Mouse (Mus musculus) hindbrain, embryonic 10.5 days (tissue): ENCODE data around the gene Lrrc4c. TPM values are rescaled to one million over a fixed set of nuclear protein-coding genes. Genes with fewer than 3 reads are reported as not detected.
A peak's percentile ranks its signal among the peaks of the same experiment; 100 is the strongest.

ENCODE experiments used
- DNase-seq: peaks from one replicate; pipeline ENCODE4 v3.0.0-alpha.2; 2017; ENCODE audit warnings: low spot score
- H3K27ac ChIP-seq: fragments of 300-500 bp; sonication (generic); 2 replicates; pipeline ENCODE4 v1.5.1; 2016; ENCODE audit warnings: mild to moderate bottlenecking, moderate library complexity
- H3K27me3 ChIP-seq: fragments of 300-500 bp; sonication (generic); 2 replicates; pipeline ENCODE4 v1.6.1; 2016; ENCODE audit warnings: mild to moderate bottlenecking; ENCODE audit not compliant: poor library complexity, insufficient read depth, severe bottlenecking
- H3K36me3 ChIP-seq: fragments of 300-500 bp; sonication (generic); 2 replicates; pipeline ENCODE4 v1.6.1; 2016; ENCODE audit warnings: mild to moderate bottlenecking, moderate library complexity
- H3K4me1 ChIP-seq: fragments of 300-500 bp; sonication (generic); replicated peaks from 2 replicates; pipeline ENCODE4 v1.6.1; 2016; ENCODE audit warnings: mild to moderate bottlenecking
- H3K4me3 ChIP-seq: fragments of 300-500 bp; sonication (generic); 2 replicates; pipeline ENCODE4 v1.5.1; 2016; ENCODE audit warnings: mild to moderate bottlenecking, moderate library complexity
- H3K9me3 ChIP-seq: fragments of 300-500 bp; sonication (generic); 2 replicates; pipeline ENCODE4 v1.6.1; 2016; ENCODE audit warnings: mild to moderate bottlenecking, moderate library complexity
- WGBS: fragments of 180-500 bp; shearing (Covaris S2); methylation state at CpG from one replicate; pipeline ENCODE4 v1.1.7; 2016; 5-methylcytosine and 5-hydroxymethylcytosine counted together
- polyA plus RNA-seq: library from polyadenylated mRNA; unstranded; fragments of >200 nt; fragmentation: Nextera tagmentation; extraction: Ambion mirVana; gene quantifications from 2 replicates; pipeline ENCODE4 v1.2.1, GENCODE M21; 2016

The Lrrc4c gene
- polyA plus RNA-seq, 1 experiment from 2014 or later, result 3.1 TPM

GRCm38 (mm10) chr2:96402514-96402913, 84.5 kb downstream of the Lrrc4c start:
- no peak for DNase-seq
- Histone ChIP-seq H3K9me3 (no peaks in the 10 kb centered on the region), H3K36me3 (no peaks in the 10 kb centered on the region), H3K4me3 (no peak overlapping the region), H3K27ac (no peak overlapping the region), H3K4me1 (no peaks in the 10 kb centered on the region), H3K27me3 (no peaks in the 10 kb centered on the region)
- 84% methylated on average over 2 of the region's 2 CpGs for WGBS

- H3K4me1 ChIP-seq, result no peaks in the 10 kb centered on the region
- no peaks in the 10 kb centered on the region for H3K27me3 ChIP-seq
- 86% methylated on average over 8 of the region's 8 CpGs for WGBS
These were observed 88.9 kb downstream of the Lrrc4c start for GRCm38 (mm10) chr2:96406856-96407255.

GRCm38 (mm10) chr2:96411182-96411581, 93.2 kb downstream of the Lrrc4c start:
- H3K4me3 ChIP-seq, result no peak overlapping the region
- H3K27ac ChIP-seq, result no peak overlapping the region
- no peaks in the 10 kb centered on the region for H3K4me1 ChIP-seq
- 86% methylated on average over 1 of the region's 1 CpGs for WGBS
- DNase-seq, result no peak
- H3K27me3 ChIP-seq, result no peaks in the 10 kb centered on the region
- H3K9me3 ChIP-seq, result no peaks in the 10 kb centered on the region
- H3K36me3 ChIP-seq, result no peaks in the 10 kb centered on the region

More at GRCm38 (mm10) chr2:96406856-96407255, 88.9 kb downstream of the Lrrc4c start:
- Histone ChIP-seq H3K4me3 (no peak overlapping the region), H3K9me3 (no peaks in the 10 kb centered on the region), H3K36me3 (no peaks in the 10 kb centered on the region), H3K27ac (no peak overlapping the region)
- no peak for DNase-seq

- Histone ChIP-seq H3K36me3 (no peaks in the 10 kb centered on the region), H3K9me3 (no peaks in the 10 kb centered on the region), H3K27ac (no peak overlapping the region), H3K27me3 (no peaks in the 10 kb centered on the region), H3K4me1 (no peaks in the 10 kb centered on the region), H3K4me3 (no peak overlapping the region)
- no peak for DNase-seq
These were observed 143.6 kb downstream of the Lrrc4c start for GRCm38 (mm10) chr2:96461566-96461965.

- no peak overlapping the region for H3K4me3 ChIP-seq
- no peaks in the 10 kb centered on the region for H3K9me3 ChIP-seq
- 54% methylated on average over 6 of the region's 6 CpGs for WGBS
- no peaks in the 10 kb centered on the region for H3K4me1 ChIP-seq
- H3K27me3 ChIP-seq, result no peaks in the 10 kb centered on the region
- peak; percentile 3 for DNase-seq
- no peaks in the 10 kb centered on the region for H3K36me3 ChIP-seq
- no peak overlapping the region; the same call in 1 of the 2 replicates for H3K27ac ChIP-seq
These were observed 157.7 kb downstream of the Lrrc4c start for GRCm38 (mm10) chr2:96475674-96476073.

GRCm38 (mm10) chr2:96499116-96499882, 181.3 kb downstream of the Lrrc4c start:
- 62% methylated on average over 3 of the region's 3 CpGs for WGBS
- H3K4me3 ChIP-seq, result no peak overlapping the region
- DNase-seq, result no peak
- no peaks in the 10 kb centered on the region for H3K4me1 ChIP-seq
- no peaks in the 10 kb centered on the region for H3K27me3 ChIP-seq
- no peaks in the 10 kb centered on the region for H3K36me3 ChIP-seq
- no peak overlapping the region for H3K27ac ChIP-seq
- no peaks in the 10 kb centered on the region for H3K9me3 ChIP-seq

GRCm38 (mm10) chr2:96504140-96504539, 186.2 kb downstream of the Lrrc4c start:
- no peaks in the 10 kb centered on the region for H3K4me1 ChIP-seq
- no peak for DNase-seq
- no peaks in the 10 kb centered on the region for H3K9me3 ChIP-seq
- H3K36me3 ChIP-seq, result no peaks in the 10 kb centered on the region
- WGBS, result 81% methylated on average over 6 of the region's 6 CpGs
- no peak overlapping the region for H3K27ac ChIP-seq
- H3K27me3 ChIP-seq, result no peaks in the 10 kb centered on the region
- no peak overlapping the region for H3K4me3 ChIP-seq

- Histone ChIP-seq H3K4me1 (no peaks in the 10 kb centered on the region), H3K36me3 (no peaks in the 10 kb centered on the region), H3K27me3 (no peaks in the 10 kb centered on the region), H3K4me3 (no peak overlapping the region), H3K9me3 (no peaks in the 10 kb centered on the region), H3K27ac (no peak overlapping the region)
- 87% methylated on average over 1 of the region's 1 CpGs for WGBS
- no peak for DNase-seq
These were observed 187.7 kb downstream of the Lrrc4c start for GRCm38 (mm10) chr2:96505641-96506040.

GRCm38 (mm10) chr2:96508991-96509390, 191.0 kb downstream of the Lrrc4c start:
- no peak overlapping the region for H3K27ac ChIP-seq
- no peaks in the 10 kb centered on the region for H3K4me1 ChIP-seq
- no peaks in the 10 kb centered on the region for H3K36me3 ChIP-seq
- no peak overlapping the region for H3K4me3 ChIP-seq
- DNase-seq, result no peak
- WGBS, result 68% methylated on average over 1 of the region's 1 CpGs
- no peaks in the 10 kb centered on the region for H3K27me3 ChIP-seq
- no peaks in the 10 kb centered on the region for H3K9me3 ChIP-seq

GRCm38 (mm10) chr2:96537469-96537868, 219.5 kb downstream of the Lrrc4c start:
- Histone ChIP-seq H3K27me3 (no peaks in the 10 kb centered on the region), H3K4me1 (no peaks in the 10 kb centered on the region), H3K27ac (no peak overlapping the region), H3K4me3 (no peak overlapping the region), H3K36me3 (no peaks in the 10 kb centered on the region), H3K9me3 (no peaks in the 10 kb centered on the region)
- no peak for DNase-seq
- WGBS, result 86% methylated on average over 3 of the region's 3 CpGs

GRCm38 (mm10) chr2:96547171-96547570, 229.2 kb downstream of the Lrrc4c start:
- H3K27ac ChIP-seq, result no peak overlapping the region
- H3K4me1 ChIP-seq, result no peaks in the 10 kb centered on the region
- no peaks in the 10 kb centered on the region for H3K9me3 ChIP-seq
- no peak overlapping the region for H3K4me3 ChIP-seq
- WGBS, result 91% methylated on average over 1 of the region's 1 CpGs
- no peaks in the 10 kb centered on the region for H3K36me3 ChIP-seq
- H3K27me3 ChIP-seq, result no peaks in the 10 kb centered on the region
- DNase-seq, result no peak

GRCm38 (mm10) chr2:96573755-96574154, 255.8 kb downstream of the Lrrc4c start:
- H3K9me3 ChIP-seq, result no peaks in the 10 kb centered on the region
- H3K4me3 ChIP-seq, result no peak overlapping the region
- no peaks in the 10 kb centered on the region for H3K4me1 ChIP-seq
- no peak overlapping the region for H3K27ac ChIP-seq
- no peak for DNase-seq
- 86% methylated on average over 2 of the region's 2 CpGs for WGBS
- H3K27me3 ChIP-seq, result no peaks in the 10 kb centered on the region
- no peaks in the 10 kb centered on the region for H3K36me3 ChIP-seq

- no peaks in the 10 kb centered on the region for H3K36me3 ChIP-seq
- H3K27me3 ChIP-seq, result no peaks in the 10 kb centered on the region
- WGBS, result 88% methylated on average over 8 of the region's 8 CpGs
- H3K4me1 ChIP-seq, result peaks cover 4% of the 10 kb centered on the region
- H3K9me3 ChIP-seq, result no peaks in the 10 kb centered on the region
- no peak for DNase-seq
- no peak overlapping the region for H3K4me3 ChIP-seq
- no peak overlapping the region for H3K27ac ChIP-seq
These were observed 259.7 kb downstream of the Lrrc4c start for GRCm38 (mm10) chr2:96577701-96578100.
